Mouse (Mus musculus): ENCODE results near the gene AC161166.1. TPM values are rescaled to one million over a fixed set of nuclear protein-coding genes. Genes with fewer than 3 reads are reported as not detected.

AC161166.1 gene
- polyA plus RNA-seq, 1 experiment from 2014 or later: 1.2 TPM

GRCm38 (mm10) chr7:24466835-24467234 is 45.4 kb downstream of the AC161166.1 start:
- WGBS: 87% methylated on average over 6 of the region's 6 CpGs
- DNase-seq (ENCODE audit: low spot score): no peak
- H3K36me3 ChIP-seq (replicated peaks): no peaks in the 10 kb centered on the region
- H3K27me3 ChIP-seq (replicated peaks; ENCODE audit: low read depth, poor library complexity, severe bottlenecking): peaks cover 11% of the 10 kb centered on the region
- no peak overlapping the region for H3K4me3 ChIP-seq
- H3K27ac ChIP-seq (replicated peaks): no peak overlapping the region
- peaks cover 5% of the 10 kb centered on the region; the same call in 1 of the 2 replicates for H3K9me3 ChIP-seq
- peaks cover 12% of the 10 kb centered on the region for H3K4me1 ChIP-seq

- peak within 1 kb of the TSS; percentile 44 for H3K27ac ChIP-seq (replicated peaks)
- DNase-seq (ENCODE audit: low spot score): peak; percentile 56
- peak within 1 kb of the TSS; percentile 45 for H3K4me3 ChIP-seq
- H3K36me3 ChIP-seq (replicated peaks): no peaks in the 10 kb centered on the region
- no peaks in the 10 kb centered on the region for H3K9me3 ChIP-seq
- WGBS: 12% methylated on average over 27 of the region's 27 CpGs
- H3K27me3 ChIP-seq (replicated peaks; ENCODE audit: low read depth, poor library complexity, severe bottlenecking): peaks cover 20% of the 10 kb centered on the region
- H3K4me1 ChIP-seq: peaks cover 15% of the 10 kb centered on the region
Observed at GRCm38 (mm10) chr7:24462388-24463319, 49.6 kb downstream of the AC161166.1 start, which contains the start of gene Plaur. TSS of gene Plaur (plus strand) at chr7:24462484.

GRCm38 (mm10) chr7:24461376-24462051 is 50.7 kb downstream of the AC161166.1 start:
- Histone ChIP-seq H3K4me3 (no peak overlapping the region), H3K27me3 (replicated peaks; ENCODE audit: low read depth, poor library complexity, severe bottlenecking) (peaks cover 20% of the 10 kb centered on the region), H3K27ac (replicated peaks) (no peak overlapping the region), H3K9me3 (no peaks in the 10 kb centered on the region), H3K36me3 (replicated peaks) (no peaks in the 10 kb centered on the region), H3K4me1 (peaks cover 15% of the 10 kb centered on the region)
- no peak for DNase-seq (ENCODE audit: low spot score)
- WGBS: 73% methylated on average over 14 of the region's 14 CpGs

Other genes with a start within 250 kb of the AC161166.1 start
- gene Zfp93, start 242.0 kb downstream of the AC161166.1 start, polyA plus RNA-seq (2016; fragmentation: Nextera tagmentation; extraction: Ambion mirVana): 8.2 and 8.6 TPM in 2 replicates
- gene Zfp61, start 211.2 kb downstream of the AC161166.1 start, polyA plus RNA-seq (2016; fragmentation: Nextera tagmentation; extraction: Ambion mirVana): 46.4 and 47.7 TPM in 2 replicates
- 13.8 and 13.9 TPM in 2 replicates for gene Zfp94, start 195.8 kb downstream of the AC161166.1 start, polyA plus RNA-seq (2016; fragmentation: Nextera tagmentation; extraction: Ambion mirVana)
- 0.17 TPM in 1 of 2 replicates, not detected in the other for gene Tescl, start 178.5 kb downstream of the AC161166.1 start, polyA plus RNA-seq (2016; fragmentation: Nextera tagmentation; extraction: Ambion mirVana)
- not detected in 2 replicates for gene Lypd5, start 163.3 kb downstream of the AC161166.1 start, polyA plus RNA-seq (2016; fragmentation: Nextera tagmentation; extraction: Ambion mirVana)
- 3.0 and 3.5 TPM in 2 replicates for gene Kcnn4, start 142.2 kb downstream of the AC161166.1 start, polyA plus RNA-seq (2016; fragmentation: Nextera tagmentation; extraction: Ambion mirVana)
- 25.8 and 26.3 TPM in 2 replicates for gene Smg9, start 112.8 kb downstream of the AC161166.1 start, polyA plus RNA-seq (2016; fragmentation: Nextera tagmentation; extraction: Ambion mirVana)
- gene Irgc1, start 60.2 kb downstream of the AC161166.1 start, polyA plus RNA-seq (2016; fragmentation: Nextera tagmentation; extraction: Ambion mirVana): not detected in 2 replicates
- gene Plaur, start 50.0 kb downstream of the AC161166.1 start, polyA plus RNA-seq (2016; fragmentation: Nextera tagmentation; extraction: Ambion mirVana): 1.7 TPM in 2 replicates
- gene Cadm4, start 30.4 kb downstream of the AC161166.1 start, polyA plus RNA-seq (2016; fragmentation: Nextera tagmentation; extraction: Ambion mirVana): 5.0 and 5.7 TPM in 2 replicates
- gene Zfp428, start 5.4 kb downstream of the AC161166.1 start, polyA plus RNA-seq (2016; fragmentation: Nextera tagmentation; extraction: Ambion mirVana): 100.0 and 110 TPM in 2 replicates
- gene Irgq, start 18.2 kb upstream of the AC161166.1 start, polyA plus RNA-seq (2016; fragmentation: Nextera tagmentation; extraction: Ambion mirVana): 8.2 and 8.9 TPM in 2 replicates
- gene Pinlyp, start 33.7 kb upstream of the AC161166.1 start, polyA plus RNA-seq (2016; fragmentation: Nextera tagmentation; extraction: Ambion mirVana): not detected in 2 replicates
- 169 TPM in 2 replicates for gene Xrcc1, start 33.8 kb upstream of the AC161166.1 start, polyA plus RNA-seq (2016; fragmentation: Nextera tagmentation; extraction: Ambion mirVana)
- gene Ethe1, start 75.1 kb upstream of the AC161166.1 start, polyA plus RNA-seq (2016; fragmentation: Nextera tagmentation; extraction: Ambion mirVana): 26.3 and 27.3 TPM in 2 replicates
- gene Zfp575, start 75.2 kb upstream of the AC161166.1 start, polyA plus RNA-seq (2016; fragmentation: Nextera tagmentation; extraction: Ambion mirVana): 2.0 and 2.1 TPM in 2 replicates
- gene Phldb3, start 98.3 kb upstream of the AC161166.1 start, polyA plus RNA-seq (2016; fragmentation: Nextera tagmentation; extraction: Ambion mirVana): 0.10 TPM in 1 of 2 replicates, not detected in the other
- 1.1 and 1.5 TPM in 2 replicates for gene Lypd3, start 124.1 kb upstream of the AC161166.1 start, polyA plus RNA-seq (2016; fragmentation: Nextera tagmentation; extraction: Ambion mirVana)
- gene Tex101, start 164.2 kb upstream of the AC161166.1 start, polyA plus RNA-seq (2016; fragmentation: Nextera tagmentation; extraction: Ambion mirVana): not detected in 2 replicates
- not detected in 2 replicates for gene BC049730, start 196.8 kb upstream of the AC161166.1 start, polyA plus RNA-seq (2016; fragmentation: Nextera tagmentation; extraction: Ambion mirVana)
- not detected in 2 replicates for gene Gm4763, start 214.5 kb upstream of the AC161166.1 start, polyA plus RNA-seq (2016; fragmentation: Nextera tagmentation; extraction: Ambion mirVana)
- gene Cd177, start 247.9 kb upstream of the AC161166.1 start, polyA plus RNA-seq (2016; fragmentation: Nextera tagmentation; extraction: Ambion mirVana): 0.06 TPM in 1 of 2 replicates, not detected in the other